ENCODE assay signal across 9 mouse cellular contexts in genomic region chr11:97697891-97698529, GRCm38 (mm10). TPM values are rescaled to one million over a fixed set of nuclear protein-coding genes. Genes with fewer than 3 reads are reported as not detected.
DNase-seq lines count a peak whose midpoint lies in the region; ATAC-seq and TF ChIP-seq lines count a peak whose summit lies in the region.
"Had no signal": no experiment of that assay in that cellular context is flagged by ENCODE, and none has a peak within 500 bp of the region (broad histone marks: within the 10 kb centered on the region; RNA-seq: fewer than 3 reads in every experiment).

No protein-coding gene starts in this region.

- peaks cover 61% of the 10 kb centered on the region for H3K4me1 ChIP-seq in heart, embryonic 13.5 days
- H3K4me1 ChIP-seq in hindbrain, postnatal 0 days (ENCODE audit: insufficient read depth, low read length), result peaks cover 47% of the 10 kb centered on the region

- H3K9me3 ChIP-seq in heart, embryonic 13.5 days, result no peaks in the 10 kb centered on the region
- H3K9me3 ChIP-seq in hindbrain, postnatal 0 days (ENCODE audit: low read length), result no peaks in the 10 kb centered on the region

- H3K36me3 ChIP-seq in heart, embryonic 13.5 days, result peaks cover 5% of the 10 kb centered on the region
- no peaks in the 10 kb centered on the region for H3K36me3 ChIP-seq in hindbrain, postnatal 0 days (ENCODE audit: insufficient read depth, low read length)

- DNase-seq in heart, adult 8-10 months (ENCODE audit: low spot score), result no peak
- peak; percentile 71 for DNase-seq in embryo, embryonic 10.5 days (ENCODE audit: low spot score)
- peak; percentile 46 for DNase-seq in hindbrain, postnatal 0 days (ENCODE audit: low spot score)
- peak; percentile 47 for DNase-seq in neural tube, embryonic 10.5 days (ENCODE audit: extremely low spot score, low spot score)
- DNase-seq in frontal cortex, adult 2 months (ENCODE audit: extremely low spot score in 1 of 2, low spot score in 1 of 2), result no peak
- no peak for DNase-seq in right cerebral cortex, postnatal 10 days (ENCODE audit: low spot score in 2 of 2)
- no peak for DNase-seq in adrenal gland, postnatal 36 days

- H3K27ac ChIP-seq in heart, embryonic 13.5 days (replicated peaks), result peak overlapping the region; percentile 99
- peak overlapping the region; percentile 97 for H3K27ac ChIP-seq in hindbrain, postnatal 0 days

- H3K4me3 ChIP-seq in heart, embryonic 13.5 days, result peak overlapping the region; percentile 96
- H3K4me3 ChIP-seq in hindbrain, postnatal 0 days (ENCODE audit: low read length), result peak overlapping the region; percentile 74

- WGBS in heart, embryonic 13.5 days, result 3% methylated on average over 14 of the region's 14 CpGs
- WGBS in hindbrain, postnatal 0 days, result 2% methylated on average over 14 of the region's 14 CpGs

- peak overlapping the region; percentile 97 for H3K4me2 ChIP-seq in heart, embryonic 13.5 days
- peak overlapping the region; percentile 88 for H3K4me2 ChIP-seq in hindbrain, postnatal 0 days (ENCODE audit: low read depth, low read length)

- H3K9ac ChIP-seq in heart, embryonic 13.5 days, result peak overlapping the region; percentile 98
- peak overlapping the region; percentile 97 for H3K9ac ChIP-seq in hindbrain, postnatal 0 days (replicated peaks; ENCODE audit: low read length)

- H3K27me3 ChIP-seq in heart, embryonic 13.5 days (replicated peaks), result no peaks in the 10 kb centered on the region
- no peaks in the 10 kb centered on the region for H3K27me3 ChIP-seq in hindbrain, postnatal 0 days (ENCODE audit: insufficient read depth, low read length)

- ATAC-seq in heart, embryonic 13.5 days (ENCODE audit: extremely low read depth, insufficient number of reproducible peaks, low FRiP score, low TSS enrichment), result no peak
- no peak for ATAC-seq in hindbrain, postnatal 0 days

- TF ChIP-seq CTCF in hindbrain, postnatal 0 days (IDR thresholded peaks at IDR 0.05; ENCODE audit: low read depth), result no peak

RNA-seq across cellular contexts. Expression of gene Pcgf2, which starts 2.3 kb away (rescaled TPM):
- polyA plus RNA-seq in heart, embryonic 13.5 days (2015; fragmentation: Nextera tagmentation; extraction: Ambion mirVana), result 10.5 and 11.0 TPM in 2 replicates
- 1 to 10 TPM; 4.6 to 6.3 (median 5.3) TPM for total RNA-seq in heart, adult 8-10 months (2022)
- total RNA-seq in hindbrain, postnatal 0 days (2014; rRNA removed), result 11.3 and 18.0 TPM in 2 replicates
- 13.3 and 14.8 TPM in 2 replicates for polyA plus RNA-seq in hindbrain, postnatal 0 days (2015; fragmentation: Nextera tagmentation; extraction: Ambion mirVana)
- 74.6 and 83.8 TPM in 2 replicates for polyA plus RNA-seq in frontal cortex, adult 2 months (2012; rRNA removed)
- 10 to 100 TPM; 25.7 to 28.5 TPM for total RNA-seq in adrenal gland, postnatal 36 days (2021)
- total RNA-seq: neutrophil, adult 5-6 weeks had no signal

RNA-seq across cellular contexts. Expression of gene Psmb3, which starts 5.2 kb away (rescaled TPM):
- 371 and 445 TPM in 2 replicates for polyA plus RNA-seq in heart, embryonic 13.5 days (2015; fragmentation: Nextera tagmentation; extraction: Ambion mirVana)
- total RNA-seq in heart, adult 8-10 months (2022), result 100 to 1,000 TPM; 145 to 154 (median 150) TPM
- 453 and 498 TPM in 2 replicates for total RNA-seq in hindbrain, postnatal 0 days (2014; rRNA removed)
- polyA plus RNA-seq in hindbrain, postnatal 0 days (2015; fragmentation: Nextera tagmentation; extraction: Ambion mirVana), result 499 and 523 TPM in 2 replicates
- polyA plus RNA-seq in frontal cortex, adult 2 months (2012; rRNA removed), result 241 and 243 TPM in 2 replicates
- total RNA-seq in adrenal gland, postnatal 36 days (2021), result 100 to 1,000 TPM; 227 to 235 TPM

RNA-seq across cellular contexts. Expression of gene Cisd3, which starts 12.4 kb away (rescaled TPM):
- polyA plus RNA-seq in heart, embryonic 13.5 days (2015; fragmentation: Nextera tagmentation; extraction: Ambion mirVana), result 44.1 and 53.7 TPM in 2 replicates
- total RNA-seq in heart, adult 8-10 months (2022), result 100 to 1,000 TPM; 133 to 158 (median 141) TPM
- total RNA-seq in hindbrain, postnatal 0 days (2014; rRNA removed), result 21.2 and 24.0 TPM in 2 replicates
- polyA plus RNA-seq in hindbrain, postnatal 0 days (2015; fragmentation: Nextera tagmentation; extraction: Ambion mirVana), result 47.6 and 52.0 TPM in 2 replicates
- polyA plus RNA-seq in frontal cortex, adult 2 months (2012; rRNA removed), result 51.9 and 54.8 TPM in 2 replicates
- total RNA-seq in adrenal gland, postnatal 36 days (2021), result 100 to 1,000 TPM; 187 to 222 TPM

RNA-seq across cellular contexts. Expression of gene Mllt6, which starts 34.8 kb away (rescaled TPM):
- polyA plus RNA-seq in heart, embryonic 13.5 days (2015; fragmentation: Nextera tagmentation; extraction: Ambion mirVana), result 1.7 and 1.9 TPM in 2 replicates
- total RNA-seq in heart, adult 8-10 months (2022), result 10 to 100 TPM; 68.8 to 84.0 (median 69.8) TPM
- 43.9 and 60.8 TPM in 2 replicates for total RNA-seq in hindbrain, postnatal 0 days (2014; rRNA removed)
- polyA plus RNA-seq in hindbrain, postnatal 0 days (2015; fragmentation: Nextera tagmentation; extraction: Ambion mirVana), result 1.5 and 1.7 TPM in 2 replicates
- polyA plus RNA-seq in frontal cortex, adult 2 months (2012; rRNA removed), result 74.9 and 84.0 TPM in 2 replicates
- 10 to 100 TPM; 38.6 to 41.5 TPM for total RNA-seq in adrenal gland, postnatal 36 days (2021)

RNA-seq across cellular contexts. Expression of gene Pip4k2b, which starts 46.5 kb away (rescaled TPM):
- 0.90 and 1.0 TPM in 2 replicates for polyA plus RNA-seq in heart, embryonic 13.5 days (2015; fragmentation: Nextera tagmentation; extraction: Ambion mirVana)
- total RNA-seq in heart, adult 8-10 months (2022), result 10 to 100 TPM; 21.9 to 26.6 (median 25.6) TPM
- total RNA-seq in hindbrain, postnatal 0 days (2014; rRNA removed), result 127 TPM in 2 replicates
- 4.3 and 5.1 TPM in 2 replicates for polyA plus RNA-seq in hindbrain, postnatal 0 days (2015; fragmentation: Nextera tagmentation; extraction: Ambion mirVana)
- polyA plus RNA-seq in frontal cortex, adult 2 months (2012; rRNA removed), result 60.9 and 63.3 TPM in 2 replicates
- total RNA-seq in adrenal gland, postnatal 36 days (2021), result 10 to 100 TPM; 27.5 to 29.6 TPM

Comparison
In these comparisons a context has a peak if more than half of its experiments do, and no peak if none do; other contexts are left out.
1. DNase-seq: peak in embryo, embryonic 10.5 days (single experiment), hindbrain, postnatal 0 days (single experiment) and neural tube, embryonic 10.5 days (single experiment); none in heart, adult 8-10 months (single experiment), frontal cortex, adult 2 months (0 of 2), right cerebral cortex, postnatal 10 days (0 of 2) and adrenal gland, postnatal 36 days (0 of 2).